ENCODE assay signal across 1 mouse cellular context in the genomic region with DNA sequence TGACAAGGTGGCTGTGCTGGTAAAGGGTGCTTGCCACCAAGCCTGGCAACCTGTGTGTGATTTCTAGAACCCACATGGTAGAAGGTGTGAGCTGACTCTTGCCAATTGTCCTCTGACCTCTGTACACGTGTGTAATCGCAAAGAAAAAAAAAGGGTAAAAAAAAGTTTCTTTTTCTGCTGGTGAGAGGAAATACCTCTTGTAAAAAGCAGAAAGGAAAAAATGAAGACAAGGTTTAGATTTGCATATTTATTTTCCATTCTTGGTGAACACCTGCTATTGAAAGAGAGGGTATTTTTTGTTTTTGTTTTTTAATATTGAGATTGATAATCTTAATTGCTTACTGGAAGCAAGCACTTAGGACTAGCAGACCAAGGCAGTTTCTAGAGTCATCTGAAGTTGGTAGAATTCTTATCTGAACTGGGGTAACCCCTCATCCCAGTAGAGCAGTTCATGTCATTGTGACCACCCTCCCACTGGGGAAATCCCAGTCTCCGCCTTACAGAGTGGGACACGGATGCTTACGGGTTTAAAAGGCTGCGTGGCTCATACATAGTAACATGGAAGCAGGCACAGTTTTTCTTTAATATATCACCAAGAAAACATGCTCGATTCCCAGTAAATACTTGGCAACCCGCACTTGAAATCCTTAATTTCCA.
A peak's percentile ranks its signal among the peaks of the same experiment; 100 is the strongest.
TF ChIP-seq lines count a peak whose summit lies in the region.

No protein-coding gene starts in this region.

TF ChIP-seq in CH12.LX, 34 proteins besides CTCF, POLR2A, EP300 and RAD21 (continued from another document):
- TF ChIP-seq JUN (IDR thresholded peaks at IDR 0.05; ENCODE audit: insufficient read depth, low read depth, low read length) (peak; percentile 97), USF1 (IDR thresholded peaks at IDR 0.05; ENCODE audit: low read depth, low read length) (peak; percentile 33; the same call in 1 of the 2 replicates), ETS1 (conservative IDR thresholded peaks at IDR 0.05; ENCODE audit: low read depth, low read length) (peak; percentile 98), CHD2 (IDR thresholded peaks at IDR 0.05; ENCODE audit: low read length) (peak; percentile 75; the same call in 1 of the 2 replicates), USF2 (conservative IDR thresholded peaks at IDR 0.05; ENCODE audit: low read depth, low read length) (peak; percentile 54), E2F4 (IDR thresholded peaks at IDR 0.05; ENCODE audit: insufficient replicate concordance, low read depth, low read length) (peak; percentile 88), PAX5 (IDR thresholded peaks at IDR 0.05; ENCODE audit: low read length) (no peak), CHD1 (IDR thresholded peaks at IDR 0.05; ENCODE audit: low read depth, low read length) (0 out of 2 replicates have a peak, but pooled peaks have one; percentile 57), HCFC1 (IDR thresholded peaks at IDR 0.05; ENCODE audit: low read depth, low read length) (peak; percentile 49; the same call in 1 of the 2 replicates), ZNF384 (IDR thresholded peaks at IDR 0.05; ENCODE audit: low read depth, low read length) (peak; percentile 100), IRF4 (IDR thresholded peaks at IDR 0.05; ENCODE audit: low read depth, low read length) (peak; percentile 90), NRF1 (IDR thresholded peaks at IDR 0.05; ENCODE audit: low read depth, low read length) (no peak), UBTF (IDR thresholded peaks at IDR 0.05; ENCODE audit: low read depth, low read length) (no peak; the same call in 1 of the 2 replicates)
TF ChIP-seq in CH12.LX: peak in this region for 24.
